Mouse (Mus musculus) embryonic facial prominence, embryonic 12.5 days (tissue): ENCODE results near the gene Duoxa2. TPM values are rescaled to one million over a fixed set of nuclear protein-coding genes. Genes with fewer than 3 reads are reported as not detected.
A peak's percentile ranks its signal among the peaks of the same experiment; 100 is the strongest.
"Not testable (repeated sequence)": the region's sequence is repeated elsewhere in the genome, so short reads cannot be mapped to it uniquely, and the experiment has no call there.

Experiments
- ATAC-seq: fragments of 200-750 bp; cut with Nextera tagmentation; 2 replicates; pipeline ENCODE4 v1.8.0; 2017; ENCODE audit not compliant: insufficient number of reproducible peaks, insufficient read depth, low FRiP score, low TSS enrichment
- H3K27ac ChIP-seq: fragments of 300-500 bp; sonication (generic); 2 replicates; pipeline ENCODE4 v1.5.1; 2016; ENCODE audit warnings: mild to moderate bottlenecking
- H3K27me3 ChIP-seq: fragments of 300-500 bp; sonication (generic); 2 replicates; pipeline ENCODE4 v1.6.1; 2016; ENCODE audit warnings: mild to moderate bottlenecking, moderate library complexity
- H3K36me3 ChIP-seq: fragments of 300-500 bp; sonication (generic); 2 replicates; pipeline ENCODE4 v1.6.1; 2016; ENCODE audit warnings: mild to moderate bottlenecking
- H3K4me1 ChIP-seq: fragments of 300-500 bp; sonication (generic); 2 replicates; pipeline ENCODE4 v1.6.1; 2016
- H3K4me2 ChIP-seq: fragments of 300-500 bp; sonication (generic); replicated peaks from 2 replicates; pipeline ENCODE4 v1.6.1; 2016; ENCODE audit warnings: mild to moderate bottlenecking, moderate library complexity
- H3K4me3 ChIP-seq: fragments of 300-500 bp; sonication (generic); 2 replicates; pipeline ENCODE4 v1.5.1; 2016; ENCODE audit warnings: mild to moderate bottlenecking
- H3K9ac ChIP-seq: fragments of 300-500 bp; sonication (generic); 2 replicates; pipeline ENCODE4 v1.6.1; 2016; ENCODE audit warnings: mild to moderate bottlenecking, moderate library complexity
- H3K9me3 ChIP-seq: fragments of 300-500 bp; sonication (generic); 2 replicates; pipeline ENCODE4 v1.6.1; 2016; ENCODE audit warnings: mild to moderate bottlenecking, moderate library complexity
- WGBS: fragments of 180-500 bp; shearing (Covaris S2); methylation state at CpG from one replicate; pipeline ENCODE4 v1.1.7; 2016; 5-methylcytosine and 5-hydroxymethylcytosine counted together
- polyA plus RNA-seq: library from polyadenylated mRNA; unstranded; fragments of >200 nt; fragmentation: Nextera tagmentation; extraction: Ambion mirVana; gene quantifications from 2 replicates; pipeline ENCODE4 v1.2.1, GENCODE M21; 2016

The Duoxa2 gene
- polyA plus RNA-seq, 1 experiment from 2014 or later = not detected

DNA sequence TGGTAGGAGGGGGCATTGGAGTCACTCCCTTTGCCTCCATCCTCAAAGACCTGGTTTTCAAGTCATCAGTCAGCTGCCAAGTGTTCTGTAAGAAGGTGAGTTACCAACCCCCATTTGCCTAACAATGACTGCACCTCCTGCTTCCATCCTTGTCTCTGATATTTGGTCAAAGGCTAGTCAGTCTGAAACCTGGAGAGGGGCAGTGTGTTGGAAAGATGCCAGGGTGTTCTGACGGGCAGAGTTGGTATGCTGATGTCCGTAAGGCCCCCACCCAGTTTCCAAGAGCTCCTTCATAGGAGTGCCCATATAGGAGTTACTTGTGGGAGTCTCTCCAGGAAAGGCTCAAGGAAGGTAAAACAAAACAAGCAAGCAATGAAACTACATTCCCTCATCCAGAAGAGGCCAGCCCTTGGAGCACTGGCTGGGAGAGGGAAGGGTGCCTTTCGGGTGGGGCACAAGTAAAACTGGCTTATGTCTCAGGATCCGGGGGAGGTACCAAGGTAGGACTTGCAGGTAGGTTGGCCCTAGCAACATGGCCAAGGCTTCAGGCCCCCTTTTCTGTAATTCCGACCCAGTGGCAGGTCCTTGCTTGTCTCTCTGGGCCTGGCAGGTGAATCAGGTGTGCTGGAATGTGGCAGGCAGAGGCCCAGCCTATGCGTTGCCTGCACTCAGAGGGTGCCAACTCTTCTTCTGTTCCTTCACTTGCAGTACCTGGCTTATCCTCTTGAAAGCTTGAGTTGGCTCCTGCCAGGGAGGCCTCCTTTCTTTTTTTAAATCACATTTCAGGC, 46.6 kb downstream of the Duoxa2 start:
- H3K36me3 ChIP-seq = no peaks in the 10 kb centered on the region
- no peak overlapping the region for H3K4me2 ChIP-seq
- H3K4me3 ChIP-seq = no peak overlapping the region
- H3K9ac ChIP-seq = no peak overlapping the region
- H3K27ac ChIP-seq = no peak overlapping the region
- 75% methylated on average over 6 of the region's 6 CpGs for WGBS
- H3K9me3 ChIP-seq = no peaks in the 10 kb centered on the region
- peaks cover 15% of the 10 kb centered on the region for H3K4me1 ChIP-seq
- ATAC-seq = no peak
- H3K27me3 ChIP-seq = no peaks in the 10 kb centered on the region

DNA sequence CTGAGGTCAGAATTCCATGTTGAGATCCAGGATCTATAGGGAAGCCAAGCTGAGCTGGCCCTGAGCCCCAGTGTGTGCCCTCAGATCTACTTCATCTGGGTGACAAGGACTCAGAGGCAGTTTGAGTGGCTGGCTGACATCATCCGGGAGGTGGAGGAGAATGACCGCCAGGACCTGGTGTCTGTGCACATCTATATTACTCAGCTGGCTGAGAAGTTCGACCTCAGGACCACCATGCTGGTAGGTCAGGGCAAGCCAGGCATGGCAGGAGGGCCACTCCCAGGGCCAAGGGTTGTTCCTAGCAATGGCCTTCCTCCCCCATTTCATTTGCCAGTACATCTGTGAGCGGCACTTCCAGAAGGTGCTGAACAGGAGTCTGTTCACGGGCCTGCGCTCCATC, 47.5 kb downstream of the Duoxa2 start:
- H3K27me3 ChIP-seq, H3K9ac ChIP-seq, ATAC-seq, H3K36me3 ChIP-seq, H3K4me2 ChIP-seq, H3K4me3 ChIP-seq, H3K9me3 ChIP-seq, H3K27ac ChIP-seq: not testable (repeated sequence)
- 92% methylated on average over 6 of the region's 6 CpGs for WGBS
- peaks cover 15% of the 10 kb centered on the region for H3K4me1 ChIP-seq

GRCm38 (mm10) chr2:122347257-122347656, 48.6 kb downstream of the Duoxa2 start:
- Histone ChIP-seq H3K27ac (no peak overlapping the region), H3K4me1 (peaks cover 15% of the 10 kb centered on the region), H3K4me3 (no peak overlapping the region), H3K9me3 (no peaks in the 10 kb centered on the region), H3K36me3 (no peaks in the 10 kb centered on the region), H3K4me2 (no peak overlapping the region), H3K9ac (no peak overlapping the region), H3K27me3 (no peaks in the 10 kb centered on the region)
- 93% methylated on average over 3 of the region's 3 CpGs for WGBS
- no peak for ATAC-seq

DNA sequence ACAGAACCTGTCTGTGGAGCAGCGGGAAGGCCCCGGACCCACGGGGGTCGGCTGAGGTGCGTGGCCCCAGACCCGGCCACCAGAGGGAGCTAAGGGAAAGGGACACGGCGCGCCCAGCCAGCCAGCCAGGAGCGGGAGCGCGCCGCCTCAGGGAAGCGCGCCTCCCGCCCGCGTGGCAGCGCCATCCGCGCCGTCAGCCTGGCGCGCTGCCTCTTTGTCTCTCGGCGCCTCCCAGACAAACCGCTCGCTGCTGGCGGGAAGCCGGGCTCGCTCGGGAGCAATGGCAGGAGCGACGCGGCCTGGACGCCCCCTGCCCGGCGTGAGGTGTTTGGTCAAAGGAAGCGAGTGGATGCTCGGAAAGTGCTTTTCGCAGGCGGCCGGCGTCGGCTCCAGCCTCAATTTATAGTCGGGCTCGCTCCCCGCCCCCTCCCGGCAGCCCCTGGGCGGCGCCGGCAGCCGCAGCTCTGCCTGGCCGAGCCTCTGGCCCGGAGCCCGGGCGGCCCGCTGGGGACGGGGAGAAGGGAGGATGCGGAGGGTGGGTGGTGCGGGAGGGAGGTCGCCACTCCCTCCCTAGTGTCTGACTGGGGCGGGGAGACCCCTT, 49.9 kb downstream of the Duoxa2 start:
- H3K4me1 ChIP-seq = peaks cover 15% of the 10 kb centered on the region

GRCm38 (mm10) chr2:122349136-122349785, 50.6 kb downstream of the Duoxa2 start:
- Histone ChIP-seq H3K4me3 (peak overlapping the region; percentile 45), H3K4me1 (peaks cover 15% of the 10 kb centered on the region), H3K4me2 (peak overlapping the region; percentile 54), H3K27ac (peak overlapping the region; percentile 96), H3K27me3 (no peaks in the 10 kb centered on the region), H3K36me3 (peaks cover 12% of the 10 kb centered on the region; the same call in 1 of the 2 replicates), H3K9ac (peak overlapping the region; percentile 81), H3K9me3 (no peaks in the 10 kb centered on the region)
- WGBS = 8% methylated on average over 14 of the region's 14 CpGs
- peak; percentile 63 for ATAC-seq

More for the DNA sequence above, 49.9 kb downstream of the Duoxa2 start:
- H3K36me3 ChIP-seq = peaks cover 9% of the 10 kb centered on the region; the same call in 1 of the 2 replicates
- H3K9me3 ChIP-seq = no peaks in the 10 kb centered on the region
- peak; percentile 79 for ATAC-seq
- under 1% methylated on average over 56 of the region's 63 CpGs for WGBS
- H3K9ac ChIP-seq = peak overlapping the region; percentile 81
- peak overlapping the region; percentile 54 for H3K4me2 ChIP-seq
- H3K27ac ChIP-seq = peak overlapping the region; percentile 96
- H3K4me3 ChIP-seq = peak overlapping the region; percentile 45
- H3K27me3 ChIP-seq = no peaks in the 10 kb centered on the region

- no peak overlapping the region for H3K4me2 ChIP-seq
- H3K36me3 ChIP-seq = peaks cover 22% of the 10 kb centered on the region; the same call in 1 of the 2 replicates
- no peak overlapping the region for H3K9ac ChIP-seq
- 69% methylated on average over 5 of the region's 5 CpGs for WGBS
- no peak for ATAC-seq
- no peak overlapping the region for H3K4me3 ChIP-seq
- H3K4me1 ChIP-seq = peaks cover 15% of the 10 kb centered on the region
- no peaks in the 10 kb centered on the region for H3K27me3 ChIP-seq
- H3K9me3 ChIP-seq = no peaks in the 10 kb centered on the region
- peak overlapping the region; percentile 47; the same call in 1 of the 2 replicates for H3K27ac ChIP-seq
Observed at GRCm38 (mm10) chr2:122351156-122351930, 52.6 kb downstream of the Duoxa2 start.

GRCm38 (mm10) chr2:122351931-122352329, 53.2 kb downstream of the Duoxa2 start:
- H3K9me3 ChIP-seq = no peaks in the 10 kb centered on the region
- H3K9ac ChIP-seq = no peak overlapping the region
- H3K4me2 ChIP-seq = no peak overlapping the region
- no peak for ATAC-seq
- peaks cover 15% of the 10 kb centered on the region for H3K4me1 ChIP-seq
- no peak overlapping the region for H3K4me3 ChIP-seq
- H3K27me3 ChIP-seq = no peaks in the 10 kb centered on the region
- WGBS = 45% methylated on average over 4 of the region's 4 CpGs
- peak overlapping the region; percentile 47; the same call in 1 of the 2 replicates for H3K27ac ChIP-seq
- peaks cover 28% of the 10 kb centered on the region; the same call in 1 of the 2 replicates for H3K36me3 ChIP-seq

Other genes with a start within 250 kb of the Duoxa2 start
- 11.8 and 12.1 TPM in 2 replicates for gene Spg11, start 180.5 kb upstream of the Duoxa2 start, polyA plus RNA-seq
- 174 and 181 TPM in 2 replicates for gene B2m, start 151.2 kb upstream of the Duoxa2 start, polyA plus RNA-seq
- gene Trim69, start 138.2 kb upstream of the Duoxa2 start, polyA plus RNA-seq = not detected in 2 replicates
- gene Patl2, start 112.7 kb upstream of the Duoxa2 start, polyA plus RNA-seq = not detected in 2 replicates
- gene Terb2, start 112.6 kb upstream of the Duoxa2 start, polyA plus RNA-seq = not detected in 2 replicates
- 18.9 and 24.9 TPM in 2 replicates for gene Sord, start 64.2 kb upstream of the Duoxa2 start, polyA plus RNA-seq
- gene Duox2, start 451 bp upstream of the Duoxa2 start, polyA plus RNA-seq = 0.05 and 0.08 TPM in 2 replicates
- gene Duoxa1, start 14.8 kb downstream of the Duoxa2 start, polyA plus RNA-seq = 0.55 and 0.70 TPM in 2 replicates
- gene Duox1, start 16.8 kb downstream of the Duoxa2 start, polyA plus RNA-seq = 0.24 and 0.32 TPM in 2 replicates
- gene Shf, start 70.3 kb downstream of the Duoxa2 start, polyA plus RNA-seq = 6.5 and 6.9 TPM in 2 replicates
- 0.12 TPM in 1 of 2 replicates, not detected in the other for gene Slc28a2, start 127.6 kb downstream of the Duoxa2 start, polyA plus RNA-seq
- gene Gm14085, start 186.0 kb downstream of the Duoxa2 start, polyA plus RNA-seq = not detected in 2 replicates